Mouse (Mus musculus): ENCODE measurements around the gene Cbfa2t3.
A peak's percentile ranks its signal among the peaks of the same experiment; 100 is the strongest.

Cbfa2t3 gene

GRCm38 (mm10) chr8:122606810-122607209 is 92.1 kb downstream of the Cbfa2t3 start:
- DNase-seq (ENCODE audit: low spot score), result no peak

GRCm38 (mm10) chr8:122605367-122605766 is 93.5 kb downstream of the Cbfa2t3 start:
- no peak for DNase-seq (ENCODE audit: low spot score)

DNA sequence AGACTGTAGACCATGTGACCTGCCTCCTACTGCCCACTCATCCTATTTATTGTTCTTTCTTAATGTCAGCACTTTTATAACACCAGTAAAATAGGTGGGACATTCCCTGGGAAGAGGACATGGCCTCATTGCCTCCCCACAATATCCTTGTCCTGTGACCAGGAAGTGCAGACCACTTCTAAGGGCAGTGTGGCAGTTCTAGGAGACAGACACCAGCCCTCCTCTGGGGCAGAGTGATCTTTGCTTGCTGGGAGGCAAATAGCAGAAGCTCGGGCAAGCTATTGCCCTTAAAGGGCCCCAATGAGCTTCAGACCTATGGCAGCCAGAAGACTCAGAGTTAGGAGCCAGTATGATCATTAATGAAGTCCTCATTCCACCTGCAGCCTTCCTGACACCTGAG is 94.3 kb downstream of the Cbfa2t3 start:
- no peak for DNase-seq (ENCODE audit: low spot score)

DNA sequence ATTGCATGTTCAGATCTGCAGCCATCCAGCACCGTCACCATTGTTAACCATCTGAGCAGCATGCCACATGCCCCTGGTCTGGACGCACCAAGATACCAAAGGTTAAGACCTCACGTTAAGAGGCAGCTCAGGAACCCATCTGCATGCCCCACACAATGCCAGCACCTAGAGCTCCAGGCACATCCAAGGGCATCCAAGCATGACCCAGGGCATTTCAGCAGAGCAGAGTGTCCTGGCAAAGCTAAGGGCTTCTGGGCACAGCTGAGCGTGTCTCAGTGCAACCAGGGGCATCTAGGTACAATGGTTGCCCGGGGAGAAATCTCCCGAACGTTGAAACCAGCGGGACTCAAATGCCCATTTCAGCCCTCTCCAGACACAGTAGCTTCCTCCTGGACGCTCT is 98.2 kb downstream of the Cbfa2t3 start:
- DNase-seq (ENCODE audit: low spot score), result no peak

DNA sequence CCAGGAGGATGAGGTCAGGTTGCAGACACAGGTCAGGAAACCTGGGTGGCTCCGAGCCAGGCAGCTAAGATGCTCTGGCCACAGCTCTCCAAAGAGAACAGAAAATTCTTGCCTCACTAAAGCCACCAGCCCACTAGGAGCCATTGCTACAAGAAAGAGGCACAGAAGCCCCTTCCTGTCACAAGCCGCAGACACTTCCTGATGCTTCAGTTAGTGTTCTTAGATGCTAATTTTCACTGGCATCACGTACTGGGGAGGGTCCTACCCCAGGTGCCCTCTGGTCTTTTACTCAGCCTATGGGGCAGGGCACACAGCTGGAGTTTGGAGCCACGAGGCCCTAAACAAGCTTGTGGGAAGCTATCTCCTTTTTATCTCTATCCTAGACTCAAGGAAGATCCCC is 102.9 kb downstream of the Cbfa2t3 start:
- no peak for DNase-seq (ENCODE audit: low spot score)

- DNase-seq (ENCODE audit: low spot score), result no peak
Measured at GRCm38 (mm10) chr8:122593783-122594507, 105.0 kb downstream of the Cbfa2t3 start.

DNA sequence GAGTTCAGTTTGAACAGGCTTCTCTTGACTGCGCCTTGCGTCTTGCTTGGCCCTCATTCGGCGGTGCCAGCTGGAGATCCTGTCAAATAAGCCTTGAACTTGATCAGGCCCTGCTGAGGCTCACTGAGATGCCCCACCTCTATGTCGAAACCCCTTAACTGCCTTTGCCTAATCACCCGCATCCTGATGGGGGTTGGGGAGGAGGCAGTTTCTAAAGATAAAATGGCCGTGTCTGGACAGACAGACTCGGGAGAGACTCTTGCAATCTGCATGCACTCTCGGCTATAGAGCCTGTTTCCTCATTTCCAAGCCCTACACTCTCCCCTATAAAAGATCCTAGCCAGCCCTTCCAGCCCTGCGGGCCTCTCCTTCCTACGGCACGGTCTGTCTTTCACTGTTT is 105.7 kb downstream of the Cbfa2t3 start:
- no peak for DNase-seq (ENCODE audit: low spot score)

DNA sequence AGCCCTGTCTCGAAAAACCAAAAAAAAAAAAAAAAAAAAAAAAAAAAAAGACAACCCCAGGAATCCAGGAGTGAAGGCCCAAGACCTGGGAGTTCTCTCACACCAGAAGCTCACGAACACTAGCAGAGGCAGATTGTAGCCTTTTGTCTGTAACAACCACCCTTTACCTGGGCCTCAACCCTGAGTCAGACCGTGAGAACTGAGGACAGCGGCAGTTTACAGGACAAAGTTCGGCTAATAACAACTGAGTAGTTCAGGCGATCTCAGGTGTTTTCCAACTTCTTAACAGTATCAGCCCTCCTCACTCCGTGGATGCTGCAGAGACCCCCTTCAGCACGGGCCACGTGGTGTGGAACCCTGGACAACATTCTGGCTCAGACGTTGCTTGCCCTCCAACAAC is 112.2 kb downstream of the Cbfa2t3 start:
- DNase-seq (ENCODE audit: low spot score), result no peak

- no peak for DNase-seq (ENCODE audit: low spot score)
Measured at GRCm38 (mm10) chr8:122586171-122586570, 112.7 kb downstream of the Cbfa2t3 start.

DNA sequence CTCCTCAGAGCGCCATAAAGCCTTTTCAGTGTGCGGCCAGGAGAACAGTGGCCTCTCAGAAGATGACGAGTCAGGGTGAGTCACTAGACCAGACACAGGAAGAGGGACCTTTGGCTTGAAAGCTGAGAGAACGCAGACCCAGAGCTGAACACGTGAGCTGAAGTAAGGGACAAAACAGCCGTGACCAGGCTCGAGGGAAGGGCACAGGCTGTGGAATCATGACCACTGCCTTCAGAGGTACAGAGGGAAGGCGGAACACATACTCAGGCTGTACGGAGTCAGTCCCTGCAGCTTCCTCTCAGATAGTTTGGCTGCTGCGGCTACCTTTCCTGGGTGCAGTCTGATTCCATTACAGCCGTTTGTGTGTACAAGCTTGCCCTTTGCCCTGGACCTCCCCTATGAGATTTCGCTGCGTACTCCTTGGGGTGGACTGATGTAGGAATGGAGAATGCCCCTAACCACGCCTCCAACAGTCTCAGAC is 113.5 kb downstream of the Cbfa2t3 start:
- DNase-seq (ENCODE audit: low spot score), result no peak

DNA sequence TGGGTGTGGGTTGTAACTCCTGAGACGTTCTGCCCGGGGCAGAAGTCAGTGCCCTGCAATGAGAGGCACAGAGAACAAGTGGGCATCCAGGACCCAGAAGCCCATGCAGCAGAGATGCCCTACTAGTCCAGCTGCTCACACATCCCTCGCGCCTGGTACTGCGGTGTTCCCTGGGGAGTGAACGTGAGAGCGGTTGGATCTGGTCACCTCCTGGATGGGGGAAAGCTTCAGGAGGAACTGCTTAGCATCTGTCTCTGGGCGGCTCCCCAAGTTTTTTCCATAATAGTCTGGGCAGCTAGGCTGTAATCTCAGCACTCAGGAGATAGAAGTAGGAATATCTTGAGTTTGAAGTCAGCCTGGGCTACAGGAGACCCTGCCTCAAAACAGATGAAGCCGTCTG is 113.9 kb downstream of the Cbfa2t3 start:
- DNase-seq (ENCODE audit: low spot score), result no peak

- DNase-seq (ENCODE audit: low spot score), result no peak
Measured at GRCm38 (mm10) chr8:122580926-122581325, 118.0 kb downstream of the Cbfa2t3 start.

DNA sequence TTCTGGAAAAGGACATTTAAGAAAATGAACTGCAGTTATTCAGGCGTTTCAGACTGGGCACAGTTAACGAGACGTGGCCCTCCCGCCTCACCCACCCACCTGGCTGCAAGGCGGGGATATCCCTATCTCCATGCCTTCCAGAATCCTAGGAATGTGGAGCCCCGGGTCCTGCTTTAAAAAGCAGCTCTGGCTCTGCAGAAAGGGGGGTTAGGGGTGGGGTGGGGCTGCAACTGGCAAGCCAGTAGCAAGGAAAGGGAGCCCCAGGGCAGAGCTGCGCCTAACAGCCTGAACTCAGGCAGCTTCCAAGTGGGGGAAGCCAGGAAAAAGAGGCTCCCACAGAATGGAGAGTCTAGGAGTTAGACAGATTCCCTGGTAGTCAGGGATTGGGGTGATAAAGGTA is 119.7 kb downstream of the Cbfa2t3 start:
- DNase-seq (ENCODE audit: low spot score), result no peak

DNA sequence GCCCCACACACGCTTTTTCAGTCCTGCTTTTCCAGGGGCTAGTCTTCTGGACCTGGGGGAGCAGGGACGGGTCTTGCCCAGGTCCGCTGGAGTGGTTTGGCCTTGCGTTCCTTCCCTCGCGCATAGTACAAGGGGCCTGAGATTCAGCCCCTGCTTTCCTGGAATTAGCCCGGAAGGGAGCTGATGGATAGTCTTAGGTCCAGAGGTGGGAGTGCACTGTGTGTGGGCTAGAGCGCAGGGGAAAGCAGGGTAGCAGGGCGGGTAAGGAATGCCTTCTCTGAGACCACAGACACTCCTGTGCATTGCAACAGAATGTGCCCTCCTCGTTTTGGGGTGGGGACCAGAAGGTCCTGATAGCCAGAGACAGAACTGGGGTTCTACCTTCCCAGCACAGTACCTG is 121.8 kb downstream of the Cbfa2t3 start:
- no peak for DNase-seq (ENCODE audit: low spot score)

GRCm38 (mm10) chr8:122576648-122577022 is 122.3 kb downstream of the Cbfa2t3 start, which contains the start of gene Aprt:
Gene Aprt (minus strand): TSS chr8:122576909.
- peak; percentile 91 for DNase-seq (ENCODE audit: low spot score)

GRCm38 (mm10) chr8:122575735-122576647 is 122.9 kb downstream of the Cbfa2t3 start:
- DNase-seq (ENCODE audit: low spot score), result no peak

- no peak for DNase-seq (ENCODE audit: low spot score)
Measured at GRCm38 (mm10) chr8:122575286-122575685, 123.6 kb downstream of the Cbfa2t3 start.

Measured in ovary, adult 18-20 months (tissue).